Mouse (Mus musculus) forebrain, postnatal 0 days (tissue): ENCODE measurements around the gene Efna5. TPM values are rescaled to one million over a fixed set of nuclear protein-coding genes. Genes with fewer than 3 reads are reported as not detected.
A peak's percentile ranks its signal among the peaks of the same experiment; 100 is the strongest.

ENCODE experiments used
- ATAC-seq: fragments of 200-750 bp; cut with Nextera tagmentation; 2 replicates; pipeline ENCODE4 v1.8.0; 2017; ENCODE audit warnings: mild to moderate bottlenecking, moderate library complexity
- DNase-seq: peaks from one replicate; pipeline ENCODE4 v3.0.0-alpha.2; 2015
- H3K27ac ChIP-seq: fragments of 300-500 bp; sonication (generic); 2 replicates; pipeline ENCODE4 v1.5.1; 2014; ENCODE audit warnings: low read depth, mild to moderate bottlenecking, antibody characterized with exemption, low read length, moderate library complexity, mixed read lengths
- H3K27me3 ChIP-seq: fragments of 300-500 bp; sonication (generic); 2 replicates; pipeline ENCODE4 v1.6.1; 2014; ENCODE audit warnings: mild to moderate bottlenecking, low read length, mixed read lengths; ENCODE audit not compliant: insufficient read depth
- H3K36me3 ChIP-seq: fragments of 300-500 bp; sonication (generic); 2 replicates; pipeline ENCODE4 v1.6.1; 2014; ENCODE audit warnings: mild to moderate bottlenecking, moderate library complexity; ENCODE audit not compliant: insufficient read depth
- H3K4me1 ChIP-seq: fragments of 300-500 bp; sonication (generic); 2 replicates; pipeline ENCODE4 v1.6.1; 2014; ENCODE audit warnings: antibody characterized with exemption; ENCODE audit not compliant: insufficient read depth
- H3K4me2 ChIP-seq: fragments of 300-500 bp; sonication (generic); 2 replicates; pipeline ENCODE4 v1.6.1; 2014; ENCODE audit warnings: low read depth, mild to moderate bottlenecking, moderate library complexity
- H3K4me3 ChIP-seq: fragments of 300-500 bp; sonication (generic); 2 replicates; pipeline ENCODE4 v1.5.1; 2014; ENCODE audit warnings: low read depth, low read length, mixed read lengths
- H3K9ac ChIP-seq: fragments of 300-500 bp; sonication (generic); 2 replicates; pipeline ENCODE4 v1.6.1; 2014; ENCODE audit warnings: mild to moderate bottlenecking
- H3K9me3 ChIP-seq: fragments of 300-500 bp; sonication (generic); 2 replicates; pipeline ENCODE4 v1.6.1; 2016; ENCODE audit warnings: low read length
- CTCF ChIP-seq: sonication (generic); IDR thresholded peaks from 2 replicates; pipeline ENCODE4 v1.5.1; 2016; ENCODE audit warnings: antibody characterized with exemption, control low read depth, low read depth
- WGBS: fragments of 180-500 bp; shearing (Covaris S2); extraction: QIAGEN DNeasy Blood & Tissue Kit; methylation state at CpG from one replicate; pipeline ENCODE4 v1.1.7; 2014; 5-methylcytosine and 5-hydroxymethylcytosine counted together
- polyA plus RNA-seq: library from polyadenylated mRNA; unstranded; fragments of >200 nt; fragmentation: Nextera tagmentation; extraction: Ambion mirVana; gene quantifications from 2 replicates; pipeline ENCODE4 v1.2.1, GENCODE M21; 2015
- total RNA-seq: library from RNA; depleted of rRNA; stranded (reverse); fragments of >200 nt; gene quantifications from 2 replicates; pipeline ENCODE4 v1.2.3, GENCODE M21; 2014

Gene Efna5
- total and polyA plus RNA-seq, 2 experiments from 2014 or later, result 7.0 to 27.0 TPM

DNA sequence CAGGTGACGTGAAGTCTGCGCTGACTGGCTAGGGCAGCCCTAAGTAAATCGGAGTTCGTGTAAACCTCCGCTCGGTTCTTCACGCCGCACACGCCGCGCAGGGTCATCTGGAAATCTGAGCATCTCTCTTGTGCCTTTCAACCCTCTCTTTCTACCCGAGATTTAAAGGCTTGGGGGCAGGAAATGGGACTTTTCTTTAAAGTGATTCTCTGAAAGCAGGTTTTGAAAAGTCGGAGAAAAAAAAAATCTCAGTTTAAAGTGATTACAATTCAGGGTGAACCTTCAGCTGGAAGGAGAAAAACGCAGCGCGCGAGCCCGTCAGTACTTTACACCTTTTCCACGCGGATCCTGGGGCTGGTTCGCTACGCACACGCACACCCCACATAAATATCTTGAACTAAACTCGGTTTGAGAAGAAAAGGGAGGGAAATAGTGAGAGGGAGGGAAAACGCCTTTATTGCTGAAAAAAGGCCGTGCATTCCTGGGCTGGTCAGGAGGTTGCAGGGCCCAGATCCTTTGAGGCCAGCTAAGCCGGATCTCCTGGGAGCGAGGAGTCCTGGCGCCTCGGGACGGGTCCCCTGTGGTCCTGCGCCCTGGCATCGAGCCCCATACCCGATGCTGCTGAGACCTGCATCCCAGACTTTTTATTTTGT, 2.5 kb upstream of the Efna5 start:
- H3K27me3 ChIP-seq, result peaks cover 8% of the 10 kb centered on the region; the same call in 1 of the 2 replicates
- DNase-seq (peak; percentile 61), ATAC-seq (no peak)
- peak overlapping the region; percentile 2 for H3K27ac ChIP-seq
- no peaks in the 10 kb centered on the region for H3K36me3 ChIP-seq
- H3K4me3 ChIP-seq, result peak overlapping the region; percentile 70
- peak overlapping the region; percentile 63 for H3K9ac ChIP-seq
- H3K4me2 ChIP-seq, result peak overlapping the region; percentile 92
- H3K9me3 ChIP-seq, result no peaks in the 10 kb centered on the region
- H3K4me1 ChIP-seq, result no peaks in the 10 kb centered on the region
- under 1% methylated on average over 34 of the region's 34 CpGs for WGBS
- no peak for TF ChIP-seq CTCF

DNA sequence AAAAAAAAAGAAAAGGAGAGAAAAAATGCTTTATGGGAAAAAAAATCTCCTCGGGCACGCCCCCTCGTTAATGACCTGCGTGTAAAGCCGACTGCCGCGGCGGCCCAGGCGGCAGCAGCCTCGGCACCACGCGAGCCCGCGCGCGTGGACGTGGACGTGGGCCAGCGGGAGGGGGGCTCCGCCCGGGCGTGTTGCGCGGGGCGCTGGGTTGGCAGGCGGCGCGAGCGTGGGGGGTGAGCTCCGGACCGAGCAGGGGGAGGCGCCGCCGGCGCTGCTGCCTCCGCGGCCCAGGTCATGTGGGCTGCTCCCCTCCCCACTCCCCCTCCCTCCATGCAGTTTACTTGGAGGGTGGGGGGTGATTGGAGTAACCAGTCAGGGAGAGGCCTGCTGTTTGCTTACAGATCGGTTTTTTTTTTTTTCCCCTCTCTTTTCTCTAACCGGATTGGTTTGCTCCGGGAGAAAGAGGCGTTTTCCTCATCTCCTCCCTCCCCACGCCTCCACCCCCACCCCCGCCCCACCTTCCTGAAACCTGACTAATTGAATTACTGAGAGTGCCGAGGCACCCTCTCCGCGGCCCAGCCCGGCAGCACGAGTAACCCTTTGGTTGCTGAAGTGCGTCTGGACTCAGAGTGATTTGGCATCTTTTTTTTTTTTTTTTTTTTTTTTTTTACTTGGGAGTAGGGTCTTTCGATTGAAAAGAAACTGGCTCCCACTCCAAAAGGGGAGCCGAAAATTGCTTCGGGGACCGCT, 1.8 kb upstream of the Efna5 start:
- peaks cover 9% of the 10 kb centered on the region; the same call in 1 of the 2 replicates for H3K27me3 ChIP-seq
- under 1% methylated on average over 50 of the region's 53 CpGs for WGBS
- ATAC-seq (peak; percentile 78), DNase-seq (peak; percentile 84)
- no peaks in the 10 kb centered on the region for H3K4me1 ChIP-seq
- H3K9ac ChIP-seq, result peak overlapping the region; percentile 63
- peak overlapping the region; percentile 92 for H3K4me2 ChIP-seq
- peak overlapping the region; percentile 75 for H3K27ac ChIP-seq
- peak overlapping the region; percentile 70 for H3K4me3 ChIP-seq
- H3K9me3 ChIP-seq, result no peaks in the 10 kb centered on the region
- H3K36me3 ChIP-seq, result no peaks in the 10 kb centered on the region
- TF ChIP-seq CTCF, result no peak

DNA sequence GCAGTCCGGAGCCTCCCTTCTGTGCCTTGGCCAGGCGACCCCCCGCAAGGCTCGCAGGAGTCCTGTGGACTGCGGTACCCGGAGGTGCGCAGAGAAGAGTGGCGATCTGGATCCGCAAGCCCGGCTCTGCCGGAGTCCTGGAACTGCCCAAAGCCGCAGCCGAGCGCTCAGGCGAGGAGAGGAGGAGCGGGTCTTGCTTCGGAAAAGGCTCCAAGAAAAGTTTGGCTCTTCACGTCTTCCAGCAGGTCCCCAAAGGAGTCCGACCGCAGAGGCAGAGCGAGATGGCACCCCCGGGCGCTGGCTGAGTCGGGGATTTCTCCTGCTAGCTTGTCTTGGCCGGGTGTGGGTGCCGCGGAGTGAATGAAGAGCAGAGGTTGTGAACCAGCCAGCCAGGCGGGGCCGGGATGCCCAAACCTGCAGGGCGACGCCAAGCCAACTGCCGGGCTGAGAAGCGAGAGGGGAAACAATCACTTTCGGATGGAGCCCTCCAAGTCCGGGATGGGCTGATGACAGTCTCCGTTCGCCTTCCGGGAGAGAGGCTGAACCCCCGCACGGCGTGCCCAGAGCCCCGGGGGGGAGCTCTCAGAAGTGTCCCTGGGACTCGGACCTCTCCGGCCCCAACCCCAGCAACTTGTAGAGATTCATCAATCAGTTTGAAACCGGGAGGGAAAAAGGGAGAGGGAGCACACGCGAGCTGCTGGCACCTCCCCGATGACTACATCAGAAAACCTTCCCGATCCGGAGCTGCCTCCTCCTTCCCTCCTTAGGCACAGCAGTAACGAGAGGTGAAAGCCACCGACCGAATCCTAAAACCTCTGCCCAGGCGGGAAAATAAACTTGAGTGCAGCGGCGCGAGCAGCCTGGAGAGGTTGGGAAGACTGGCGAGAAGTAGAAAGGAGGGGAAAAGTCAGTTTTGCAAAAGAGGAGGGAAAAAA, 941 bp upstream of the Efna5 start:
- ATAC-seq, result peak; percentile 10
- Histone ChIP-seq H3K27me3 (peaks cover 17% of the 10 kb centered on the region; the same call in 1 of the 2 replicates), H3K9me3 (no peaks in the 10 kb centered on the region), H3K9ac (peak overlapping the region; percentile 63), H3K4me1 (no peaks in the 10 kb centered on the region), H3K36me3 (no peaks in the 10 kb centered on the region), H3K4me3 (peak overlapping the region; percentile 70), H3K27ac (peak overlapping the region; percentile 75), H3K4me2 (peak overlapping the region; percentile 92)
- DNase-seq, result peak; percentile 65
- no peak for TF ChIP-seq CTCF
- under 1% methylated on average over 57 of the region's 58 CpGs for WGBS

GRCm38 (mm10) chr17:62880311-62881175, 574 bp downstream of the Efna5 start:
- H3K4me2 ChIP-seq, result peak overlapping the region; percentile 92
- DNase-seq (peak; percentile 61), ATAC-seq (peak; percentile 37)
- peak overlapping the region; percentile 71 for H3K27ac ChIP-seq
- 3% methylated on average over 77 of the region's 82 CpGs for WGBS
- no peaks in the 10 kb centered on the region for H3K36me3 ChIP-seq
- peak overlapping the region; percentile 63 for H3K9ac ChIP-seq
- no peaks in the 10 kb centered on the region for H3K9me3 ChIP-seq
- H3K27me3 ChIP-seq, result peaks cover 17% of the 10 kb centered on the region; the same call in 1 of the 2 replicates
- peak overlapping the region; percentile 70 for H3K4me3 ChIP-seq
- TF ChIP-seq CTCF, result no peak
- H3K4me1 ChIP-seq, result no peaks in the 10 kb centered on the region

DNA sequence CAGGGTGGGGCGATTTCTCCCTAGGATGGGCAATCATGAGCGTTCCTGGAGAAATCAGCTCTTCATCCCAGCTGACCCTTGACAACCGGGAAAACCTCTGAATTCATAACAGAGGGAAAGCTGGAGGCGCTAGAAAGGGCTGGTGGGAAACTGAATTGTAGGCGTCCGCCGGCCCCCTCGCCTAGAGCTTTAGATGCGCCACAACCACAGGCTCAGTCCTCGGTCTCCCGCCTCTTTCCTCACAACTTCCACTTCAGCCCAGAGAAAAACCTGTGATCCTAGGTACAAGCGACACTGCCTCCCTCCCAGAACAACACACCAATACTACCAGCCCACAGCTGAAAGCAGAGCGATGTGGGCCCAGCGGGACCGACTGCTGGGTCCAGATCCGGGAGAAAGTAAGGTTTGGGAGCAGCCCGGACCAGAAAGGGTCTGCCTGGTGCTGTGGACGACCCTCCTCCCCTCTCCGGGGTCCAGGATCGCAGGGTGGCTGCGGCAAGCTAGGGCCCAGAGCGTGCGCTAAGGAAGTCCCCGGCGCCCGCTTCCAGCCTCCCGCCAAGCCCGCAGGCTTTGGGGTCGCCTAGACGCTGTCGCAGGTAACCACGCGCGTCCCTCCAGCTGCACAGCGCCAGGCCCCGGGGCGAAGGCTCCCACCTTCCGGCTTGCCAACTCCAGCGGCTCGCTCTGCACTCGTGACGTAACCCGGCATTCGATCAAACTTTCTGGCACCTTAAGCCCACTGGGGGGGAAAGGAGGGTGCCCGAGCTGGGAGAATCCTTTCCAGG, 1.4 kb downstream of the Efna5 start:
- TF ChIP-seq CTCF, result no peak
- peak overlapping the region; percentile 70 for H3K4me3 ChIP-seq
- H3K4me2 ChIP-seq, result peak overlapping the region; percentile 92
- peak overlapping the region; percentile 63 for H3K9ac ChIP-seq
- H3K9me3 ChIP-seq, result no peaks in the 10 kb centered on the region
- H3K27me3 ChIP-seq, result peaks cover 17% of the 10 kb centered on the region; the same call in 1 of the 2 replicates
- DNase-seq, result peak; percentile 24
- H3K36me3 ChIP-seq, result no peaks in the 10 kb centered on the region
- no peak for ATAC-seq
- no peak overlapping the region; the same call in 1 of the 2 replicates for H3K27ac ChIP-seq
- H3K4me1 ChIP-seq, result no peaks in the 10 kb centered on the region
- WGBS, result 3% methylated on average over 45 of the region's 45 CpGs
